8 mouse cellular contexts compared by ENCODE assay signal in the genomic region with DNA sequence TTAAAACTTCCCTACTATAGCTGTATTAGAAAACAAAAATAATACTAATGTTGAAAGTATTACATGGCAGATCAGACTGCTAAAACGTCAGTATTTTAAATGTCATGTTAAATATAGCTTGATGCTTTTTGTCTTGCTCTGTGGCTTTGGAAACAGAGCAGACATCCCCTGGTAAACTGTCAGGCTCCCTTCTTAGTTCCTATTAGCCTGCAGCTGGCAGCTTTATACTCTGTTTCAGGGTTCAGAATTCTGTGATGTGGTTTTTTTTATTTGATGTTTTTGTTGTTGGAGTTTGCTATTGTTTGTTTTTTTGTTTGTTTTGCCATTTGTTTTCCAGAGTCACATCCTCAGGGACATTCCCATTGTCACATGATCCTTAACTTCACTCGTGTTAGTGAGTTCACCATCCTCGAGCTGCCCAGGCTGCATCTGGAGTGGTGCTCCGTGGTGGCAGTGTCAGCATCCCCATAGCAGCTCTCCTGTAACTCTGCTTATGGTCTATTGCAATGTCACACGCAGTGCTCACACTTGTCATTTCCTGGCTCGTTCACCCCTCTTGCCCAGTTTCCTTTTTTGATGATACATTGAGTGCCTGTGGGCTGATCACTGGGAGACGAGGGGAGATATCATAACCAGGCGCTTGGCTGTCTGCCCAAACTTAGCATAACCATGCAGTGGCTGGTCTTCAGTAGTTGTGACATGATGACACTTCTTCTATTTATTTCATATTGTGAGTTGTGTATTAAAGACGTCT.
DNase-seq lines count a peak whose midpoint lies in the region; ATAC-seq lines count a peak whose summit lies in the region.

No protein-coding gene starts in this region.

- H3K36me3 ChIP-seq in heart, embryonic 13.5 days = peaks cover 25% of the 10 kb centered on the region
- 0 out of 2 replicates have a peak, but pooled peaks cover 2% of the 10 kb centered on the region for H3K36me3 ChIP-seq in intestine, embryonic 15.5 days

- H3K27me3 ChIP-seq in heart, embryonic 13.5 days (replicated peaks) = no peaks in the 10 kb centered on the region
- no peaks in the 10 kb centered on the region for H3K27me3 ChIP-seq in intestine, embryonic 15.5 days (replicated peaks)

- H3K9ac ChIP-seq in heart, embryonic 13.5 days = no peak overlapping the region
- no peak overlapping the region for H3K9ac ChIP-seq in intestine, embryonic 15.5 days

- H3K4me1 ChIP-seq in heart, embryonic 13.5 days = peaks cover 26% of the 10 kb centered on the region
- no peaks in the 10 kb centered on the region for H3K4me1 ChIP-seq in intestine, embryonic 15.5 days (replicated peaks)

- H3K4me2 ChIP-seq in heart, embryonic 13.5 days = peak overlapping the region; percentile 29
- H3K4me2 ChIP-seq in intestine, embryonic 15.5 days (replicated peaks) = no peak overlapping the region

- H3K9me3 ChIP-seq in heart, embryonic 13.5 days = peaks cover 4% of the 10 kb centered on the region; the same call in 1 of the 2 replicates
- H3K9me3 ChIP-seq in intestine, embryonic 15.5 days = no peaks in the 10 kb centered on the region

- DNase-seq in cerebellum, postnatal 10 days = peak; percentile 22 to 30
- DNase-seq in MEL-GATA-1-ER (ENCODE audit: extremely low read depth, low read depth) = peak; percentile 92
- peak; percentile 59 for DNase-seq in lung, postnatal 36 days
- DNase-seq in yolk sac, embryonic 10.5 days (ENCODE audit: low spot score) = no peak
- DNase-seq in ovary, adult 18-20 months (ENCODE audit: low spot score) = no peak

- H3K27ac ChIP-seq in heart, embryonic 13.5 days (replicated peaks) = peak overlapping the region; percentile 63
- no peak overlapping the region for H3K27ac ChIP-seq in intestine, embryonic 15.5 days

- H3K4me3 ChIP-seq in heart, embryonic 13.5 days = no peak overlapping the region
- H3K4me3 ChIP-seq in intestine, embryonic 15.5 days (replicated peaks) = no peak overlapping the region

- 26% methylated on average over 9 of the region's 9 CpGs for WGBS in heart, embryonic 13.5 days
- 63% methylated on average over 9 of the region's 9 CpGs for WGBS in intestine, embryonic 15.5 days

- ATAC-seq in cerebellum, adult (ENCODE audit: insufficient number of reproducible peaks, low FRiP score, low TSS enrichment) = no peak
- ATAC-seq in heart, embryonic 13.5 days (ENCODE audit: extremely low read depth, insufficient number of reproducible peaks, low FRiP score, low TSS enrichment) = no peak; the same call in 1 of the 2 replicates
- no peak for ATAC-seq in intestine, embryonic 15.5 days

Comparison
In these comparisons a context has a peak if more than half of its experiments do, and no peak if none do; other contexts are left out.
1. DNase-seq: peak in cerebellum, postnatal 10 days (2 of 2), MEL-GATA-1-ER (single experiment) and lung, postnatal 36 days (single experiment); none in yolk sac, embryonic 10.5 days (single experiment) and ovary, adult 18-20 months (single experiment).